Mouse (Mus musculus) 3T3-L1 (cell line): ENCODE data around the gene Calr3.

Experiments
- DNase-seq: peaks from one replicate; pipeline ENCODE4 v3.0.0-alpha.2; 2015; ENCODE audit warnings: low read depth, low spot score

Calr3 gene

DNA sequence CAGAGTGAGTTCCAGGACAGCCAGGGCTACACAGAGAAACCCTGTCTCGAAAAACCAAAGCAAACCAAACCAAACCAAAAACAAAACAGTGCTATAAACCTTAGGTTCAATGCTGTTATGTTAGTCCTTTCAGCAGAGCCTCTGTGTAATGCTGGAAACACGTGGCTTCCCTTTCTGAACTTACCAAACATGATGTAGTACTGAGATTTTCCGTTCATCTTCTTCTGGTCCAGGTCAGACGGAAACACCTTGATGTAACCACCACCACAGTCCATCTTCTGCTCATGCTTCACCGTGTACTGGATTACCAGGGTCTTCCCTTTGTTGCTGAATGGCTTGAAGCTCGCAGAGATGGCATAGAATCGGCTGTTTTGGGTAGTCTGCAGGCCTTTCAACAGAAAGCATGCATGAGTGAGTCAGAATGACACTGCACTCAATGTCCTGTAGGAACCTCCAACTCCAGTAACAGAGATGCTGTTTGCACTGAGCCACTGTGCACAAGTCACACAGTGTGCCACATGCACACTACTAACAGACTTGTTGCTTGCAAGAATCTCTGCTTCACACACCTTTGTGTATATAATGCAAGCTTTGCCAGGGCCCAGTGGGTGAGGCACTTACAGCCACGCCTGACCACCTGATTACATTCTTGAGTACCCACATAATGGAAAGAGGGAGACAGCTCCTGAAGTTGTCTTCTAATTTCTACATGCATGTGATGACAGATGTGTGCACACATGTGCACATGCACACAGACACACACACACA lies 5.2 kb downstream of the Calr3 start:
- DNase-seq = no peak

DNA sequence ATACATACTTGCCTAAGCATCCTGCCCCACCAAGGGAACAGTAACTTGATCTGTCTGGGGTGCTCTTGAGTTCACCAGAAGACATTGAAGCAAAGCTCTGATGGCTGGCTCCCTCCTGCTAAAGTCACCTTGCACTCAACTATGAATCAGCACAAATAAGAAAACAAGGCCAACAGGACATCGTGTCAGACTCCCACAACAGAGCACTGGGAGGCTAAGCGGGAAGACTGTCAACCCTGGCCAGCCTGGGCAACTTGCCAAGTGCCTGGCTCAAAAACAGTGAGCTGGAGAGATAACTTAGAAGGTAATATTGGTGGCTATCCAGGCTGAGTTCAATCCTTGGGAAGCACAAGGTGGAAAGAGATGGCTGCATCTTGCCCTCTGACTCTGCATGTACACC lies 8.7 kb downstream of the Calr3 start:
- DNase-seq = peak; percentile 92

DNA sequence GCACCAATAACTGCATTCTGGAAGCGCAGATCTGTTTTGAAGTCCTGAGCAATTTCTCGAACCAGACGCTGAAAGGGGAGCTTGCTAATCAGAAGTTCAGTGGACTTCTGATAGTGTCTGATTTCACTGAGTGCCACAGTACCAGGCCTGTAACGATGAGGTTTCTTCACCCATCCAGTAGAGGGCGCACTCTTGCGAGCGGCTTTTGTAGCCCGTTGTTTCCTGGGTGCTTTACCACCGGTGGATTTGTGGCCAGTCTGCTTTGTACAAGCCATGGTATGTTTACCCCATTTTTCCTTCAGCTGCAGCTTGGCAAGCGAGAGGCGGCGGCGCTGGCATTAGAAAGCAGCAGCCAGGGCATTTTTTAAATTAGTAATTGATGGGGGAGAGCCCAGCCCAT lies 14.0 kb downstream of the Calr3 start:
- DNase-seq = no peak

DNA sequence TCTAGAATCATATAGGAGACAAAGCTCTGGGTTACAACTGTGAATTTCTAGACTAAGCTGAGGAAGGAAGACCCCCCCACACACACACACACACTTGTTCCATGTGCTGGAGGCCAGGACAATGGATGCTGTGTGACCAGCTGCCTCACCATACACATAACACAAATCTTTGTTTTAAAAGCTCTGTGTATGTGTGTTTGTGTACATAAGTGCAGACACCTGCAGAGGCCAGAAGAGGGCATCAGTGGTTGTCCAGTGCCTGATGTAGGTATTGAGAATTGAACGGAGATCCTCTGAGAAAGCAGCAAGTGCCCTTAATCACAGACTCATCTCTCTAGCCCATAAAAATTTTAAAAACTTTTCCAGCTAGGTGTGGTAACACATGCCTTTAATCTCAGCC lies 20.7 kb downstream of the Calr3 start:
- peak; percentile 64 for DNase-seq

DNA sequence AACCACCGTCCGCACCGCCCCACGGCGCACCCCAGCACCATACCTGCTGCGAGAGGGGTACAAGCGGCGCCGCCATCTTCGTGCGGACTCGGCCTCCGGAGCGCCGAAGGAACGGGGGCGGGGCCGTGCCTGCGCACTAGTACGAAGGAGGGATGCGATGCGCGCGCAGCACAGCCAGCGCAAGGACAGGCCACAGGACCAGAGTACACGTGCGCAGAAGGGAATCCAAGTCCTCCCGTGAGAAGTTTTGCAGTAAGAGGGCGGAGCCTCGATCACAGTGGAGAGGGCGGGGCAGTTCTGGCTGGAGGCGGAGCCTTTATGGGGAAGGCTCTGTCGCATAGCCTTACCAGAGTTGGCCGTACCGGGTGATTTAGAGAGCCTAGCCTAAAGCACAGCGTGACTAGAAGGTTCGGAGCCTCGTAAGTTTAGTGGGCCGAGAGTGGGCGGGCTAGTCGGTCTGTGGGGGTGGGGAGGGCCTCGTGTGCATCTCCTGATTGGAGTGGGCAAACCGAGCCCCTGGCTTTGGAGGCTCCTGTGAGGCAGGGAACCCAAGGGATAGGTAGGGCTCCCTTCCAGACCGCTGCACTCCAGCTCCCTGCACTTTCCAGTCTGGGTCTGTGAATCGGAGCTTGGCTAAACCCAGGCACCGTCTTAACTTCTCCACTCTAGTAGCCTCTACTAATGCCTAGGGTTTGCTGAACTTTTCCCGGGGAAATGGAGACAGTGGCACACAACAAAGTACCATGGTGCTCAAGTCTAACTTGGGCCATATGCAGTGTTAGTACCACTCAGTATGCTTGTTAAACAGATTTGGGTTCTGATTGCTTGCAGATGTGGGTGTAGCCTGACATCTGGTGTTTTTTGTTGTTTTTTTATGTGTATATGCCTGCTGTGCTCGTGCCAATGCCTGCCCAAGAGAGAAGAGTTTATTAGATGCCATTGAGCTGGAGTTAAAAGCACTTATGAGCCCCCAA lies 22.0 kb downstream of the Calr3 start, which contains the start of gene Eps15l1:
Gene Eps15l1, minus strand, starts transcription at position 99 of the 974 bp plus-strand sequence.
- DNase-seq = peak; percentile 100

DNA sequence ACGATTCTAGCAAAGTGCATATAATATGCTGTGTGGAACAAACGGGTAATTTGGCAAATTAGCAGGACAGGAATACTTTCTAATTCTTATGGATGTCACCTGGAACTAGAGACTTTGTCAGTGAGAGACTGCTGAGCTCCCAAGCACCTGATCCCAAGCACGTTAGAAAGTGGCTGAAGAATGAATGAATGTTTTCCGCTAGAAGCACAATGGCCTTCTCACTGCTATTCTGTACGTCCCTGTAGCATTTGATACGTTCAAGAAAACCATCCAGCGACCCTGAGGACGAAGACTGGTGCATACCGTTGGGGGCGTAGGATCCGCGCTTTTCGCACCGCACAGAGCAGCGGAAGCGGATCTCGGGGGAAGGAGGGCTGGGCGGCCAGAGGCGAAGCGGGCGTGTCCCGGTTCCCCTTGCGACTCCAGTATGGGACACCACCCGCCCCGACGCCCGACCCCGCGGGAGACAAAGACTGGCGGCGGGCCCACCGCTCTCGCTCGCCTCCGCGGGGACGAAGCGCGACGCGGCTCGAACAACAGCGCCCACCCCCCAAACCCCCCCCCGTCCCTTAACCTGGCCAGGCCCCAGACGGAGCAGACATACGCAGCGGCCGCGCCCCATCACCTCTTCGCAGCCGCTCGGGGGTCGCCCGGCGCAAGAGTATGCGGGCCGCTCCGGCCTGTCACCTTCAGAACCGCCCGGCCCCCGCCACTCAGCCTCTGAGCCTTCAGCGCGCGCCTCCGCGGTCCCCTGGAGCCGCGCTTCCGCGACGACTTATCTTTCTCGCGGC lies 22.9 kb downstream of the Calr3 start:
- peak; percentile 59 for DNase-seq

DNA sequence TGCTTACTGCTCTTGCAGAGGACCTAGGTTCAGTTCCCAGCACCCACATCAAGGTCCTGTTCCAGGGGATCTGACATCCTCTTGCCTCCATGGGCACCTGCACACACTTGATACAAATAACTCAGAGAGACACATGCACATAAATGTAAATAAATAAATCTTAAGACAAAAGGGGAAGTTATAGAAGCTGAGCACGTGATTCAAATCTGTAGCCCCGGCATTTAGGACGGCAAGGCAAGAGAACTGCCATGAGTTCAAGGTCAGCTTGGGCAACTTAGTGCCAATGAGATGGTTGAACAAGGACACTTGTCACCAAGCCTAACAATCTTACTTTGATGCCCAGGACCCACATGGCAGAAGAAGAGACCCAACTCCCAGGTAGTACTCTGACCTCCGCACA lies 25.6 kb downstream of the Calr3 start:
- DNase-seq = no peak

DNA sequence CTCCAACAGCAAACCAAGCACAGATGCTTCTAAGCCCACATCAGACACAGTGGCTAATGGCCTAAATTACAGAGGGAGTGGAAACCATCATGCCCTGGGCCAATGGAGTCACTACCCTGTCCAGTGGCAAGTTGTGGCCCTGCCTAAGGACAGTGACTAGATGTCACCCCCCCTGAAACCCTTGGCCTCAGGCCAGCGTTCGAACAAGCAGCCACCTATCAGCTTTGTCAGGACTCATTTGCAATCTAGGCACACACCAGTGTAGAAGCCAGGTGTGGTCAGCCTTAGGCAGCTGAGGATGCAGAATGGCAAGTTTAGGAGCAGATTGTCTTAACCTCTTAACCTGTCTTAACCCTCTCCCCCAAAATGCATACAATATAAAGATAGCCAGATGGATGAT lies 28.4 kb downstream of the Calr3 start:
- no peak for DNase-seq

DNA sequence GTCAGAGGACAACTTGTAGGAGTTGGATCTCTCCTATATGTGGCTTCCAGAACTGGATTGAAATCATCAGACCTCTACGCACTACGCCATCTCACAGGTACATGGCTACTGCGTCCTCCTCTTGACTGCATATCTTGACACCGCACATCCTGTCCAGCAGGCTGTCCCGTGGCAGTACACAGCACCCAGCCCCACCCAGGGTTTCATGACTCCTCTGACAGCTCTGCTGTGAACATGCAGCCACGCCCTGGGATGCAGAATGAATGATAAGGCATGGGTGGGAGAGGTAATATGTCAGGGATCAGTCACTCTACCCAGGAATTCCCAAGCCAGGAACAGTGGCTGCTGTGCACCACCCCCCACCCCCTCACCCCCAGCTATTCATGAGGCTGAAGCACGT lies 29.8 kb downstream of the Calr3 start:
- DNase-seq = peak; percentile 42

DNA sequence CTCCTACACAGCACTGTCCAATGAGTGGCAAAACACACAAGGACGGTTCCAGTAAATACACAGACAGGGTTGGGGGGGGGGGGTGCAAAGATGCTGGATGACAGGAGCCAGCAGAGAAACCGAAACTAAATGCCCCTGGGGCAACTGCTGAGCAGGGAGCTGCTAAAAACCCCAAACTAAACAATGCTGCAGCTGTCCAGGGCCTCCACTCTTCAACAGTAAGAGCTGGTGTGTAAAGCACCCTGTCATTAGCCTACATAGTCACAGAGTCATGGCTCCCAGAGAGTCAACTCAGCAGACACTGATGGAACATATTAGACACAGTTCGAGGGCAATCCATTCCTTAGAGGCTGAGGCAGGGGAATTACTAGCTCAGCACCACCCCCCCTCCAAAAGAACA lies 34.2 kb downstream of the Calr3 start:
- peak; percentile 78 for DNase-seq

DNA sequence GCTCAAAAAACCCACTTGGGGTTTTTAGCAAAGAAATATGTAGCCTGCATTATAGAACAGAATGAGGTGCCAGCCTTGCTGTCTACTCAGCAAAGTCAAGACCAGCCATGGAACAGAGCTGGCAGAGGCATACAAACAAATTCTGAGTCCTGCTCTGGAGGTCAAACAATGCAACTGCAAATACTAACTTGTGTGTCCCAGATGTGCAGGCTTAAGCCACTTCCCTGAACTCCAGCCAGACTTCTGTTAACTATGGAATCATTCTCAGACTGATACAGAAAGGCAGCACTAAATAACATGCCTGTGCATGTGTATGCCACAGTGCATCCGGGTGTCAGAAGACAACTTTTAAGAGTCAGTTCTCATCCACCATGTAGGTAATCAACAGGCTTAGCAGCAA lies 35.8 kb downstream of the Calr3 start:
- peak; percentile 80 for DNase-seq

DNA sequence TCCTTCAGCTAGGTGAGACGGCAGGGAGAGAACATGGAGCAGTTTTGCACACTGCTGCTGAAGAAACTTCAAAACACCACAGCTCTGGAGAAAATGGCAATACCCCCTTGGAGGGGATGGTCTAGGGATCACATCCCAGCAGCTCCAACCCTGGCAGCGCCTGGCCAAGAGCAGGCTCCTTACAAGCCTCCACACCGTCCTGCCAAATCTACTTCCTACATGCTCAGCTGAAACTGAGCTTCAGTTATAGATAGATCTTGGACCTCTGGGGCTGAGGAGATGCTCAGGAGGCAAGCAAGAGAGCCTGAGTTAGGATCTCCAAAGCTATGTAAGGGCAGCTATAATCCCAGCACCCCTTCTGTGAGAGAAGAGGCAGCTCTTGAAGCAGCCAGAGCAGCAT lies 40.7 kb downstream of the Calr3 start:
- no peak for DNase-seq

DNA sequence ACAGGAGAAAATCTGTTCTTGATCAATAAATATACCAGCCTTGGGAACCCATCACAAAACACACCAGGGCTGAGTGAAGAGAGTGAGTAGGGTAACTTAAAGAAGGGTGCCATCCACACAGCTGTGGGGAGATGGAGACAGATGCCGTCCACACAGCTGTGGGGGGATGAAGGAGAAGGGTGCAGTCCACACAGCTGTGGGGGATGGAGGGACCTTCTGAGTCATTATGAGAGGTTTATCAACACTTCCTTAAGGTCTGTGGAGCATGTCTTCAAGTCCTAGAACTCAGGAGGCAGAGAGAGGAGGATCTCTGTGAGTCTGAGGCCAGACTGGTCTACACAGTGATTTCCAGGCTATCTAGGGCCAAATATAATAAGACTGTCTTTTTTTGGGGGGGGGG lies 42.3 kb downstream of the Calr3 start:
- DNase-seq = no peak

DNA sequence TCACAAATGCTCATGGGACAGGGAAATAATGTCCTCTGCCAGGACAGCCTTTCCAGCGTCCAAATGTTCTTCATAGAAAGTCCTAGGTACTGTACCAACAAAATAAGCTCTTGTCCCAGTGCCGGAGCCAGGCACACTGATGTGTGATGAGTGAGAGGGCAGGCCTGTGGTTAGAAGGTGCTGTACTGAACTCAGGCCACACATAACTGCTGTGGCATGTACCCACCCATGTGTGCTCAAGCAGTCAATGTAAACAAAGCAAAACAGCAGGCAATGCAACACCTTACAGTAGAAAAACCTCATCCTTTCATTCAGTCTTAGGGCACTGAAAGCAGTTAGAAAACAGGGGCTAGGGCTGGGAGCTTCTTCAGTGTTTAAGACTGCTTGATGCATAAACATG lies 57.9 kb downstream of the Calr3 start:
- no peak for DNase-seq

DNA sequence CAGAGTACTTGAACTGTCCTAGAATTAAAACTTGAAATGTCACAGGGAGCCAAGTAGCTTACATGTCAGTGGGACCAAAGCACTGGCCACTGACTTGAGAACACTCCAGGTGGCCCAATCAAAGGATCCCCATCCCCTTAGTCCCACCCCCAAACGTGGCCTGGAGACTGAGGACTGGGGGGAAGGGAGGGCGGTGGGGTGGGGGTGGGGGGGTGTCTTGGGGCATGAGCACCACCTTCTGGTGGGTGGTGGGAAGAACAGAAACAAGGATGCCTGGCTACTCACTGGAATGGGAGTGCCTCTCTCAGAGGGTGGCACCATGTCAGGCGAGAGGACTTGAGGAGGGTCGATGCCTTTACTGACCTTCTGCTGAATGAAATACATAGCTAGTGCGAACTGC lies 61.3 kb downstream of the Calr3 start:
- peak; percentile 25 for DNase-seq

DNA sequence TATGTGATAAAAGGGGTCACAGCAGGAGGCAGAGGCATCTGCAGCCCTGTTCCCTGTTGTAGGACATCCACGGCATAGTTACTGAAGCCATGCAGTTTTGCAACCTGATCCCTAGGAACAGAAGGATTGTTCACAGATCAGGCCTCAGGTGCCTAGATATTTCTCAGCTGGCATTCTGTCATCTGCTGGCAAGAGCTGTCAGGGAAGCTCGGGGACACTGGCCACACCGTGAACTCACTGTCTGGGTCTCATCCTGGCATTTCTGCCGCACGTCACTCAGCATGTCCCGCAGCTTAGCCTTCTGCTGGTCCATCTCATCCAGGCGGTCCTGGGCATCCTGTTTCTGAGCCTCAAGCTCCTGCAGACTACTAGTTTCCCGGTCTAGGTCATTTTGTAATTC lies 63.0 kb downstream of the Calr3 start:
- DNase-seq = no peak

DNA sequence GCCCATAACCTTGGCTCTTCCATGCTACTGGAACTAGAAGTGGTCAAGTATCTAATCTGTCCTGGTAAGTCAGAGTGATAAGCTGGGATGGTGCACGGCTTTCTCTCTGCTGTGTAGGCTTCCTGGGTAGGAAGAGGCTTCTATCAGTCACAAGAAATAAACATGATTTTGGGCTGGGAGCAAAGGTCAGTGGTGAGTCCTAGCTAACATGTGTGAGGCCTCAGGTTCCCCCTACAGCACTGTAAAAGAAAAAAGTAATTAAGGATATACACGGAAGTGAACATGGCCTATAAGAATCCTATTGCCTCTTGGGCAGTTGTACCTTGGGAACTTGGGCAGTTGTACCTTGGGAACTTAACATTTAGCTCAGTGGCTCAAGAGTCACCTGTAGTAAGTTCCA lies 66.8 kb downstream of the Calr3 start:
- no peak for DNase-seq

DNA sequence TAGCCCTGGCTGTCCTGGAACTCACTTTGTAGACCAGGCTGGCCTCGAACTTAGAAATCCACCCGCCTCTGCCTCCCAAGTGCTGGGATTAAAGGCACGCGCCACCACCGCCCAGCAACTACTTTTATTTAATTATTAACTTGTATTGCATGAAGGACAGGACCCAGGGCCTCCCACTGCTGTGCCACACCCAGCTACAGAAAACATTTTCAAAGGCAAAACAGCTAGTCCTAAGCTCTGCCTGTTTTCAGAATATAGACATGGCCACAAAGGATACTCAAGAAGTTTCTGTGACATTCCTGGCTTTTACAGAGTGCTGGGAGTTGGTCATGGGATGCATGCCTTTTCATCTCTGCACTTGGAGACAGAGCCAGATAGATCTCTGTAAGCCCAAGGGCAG lies 67.4 kb downstream of the Calr3 start:
- no peak for DNase-seq

DNA sequence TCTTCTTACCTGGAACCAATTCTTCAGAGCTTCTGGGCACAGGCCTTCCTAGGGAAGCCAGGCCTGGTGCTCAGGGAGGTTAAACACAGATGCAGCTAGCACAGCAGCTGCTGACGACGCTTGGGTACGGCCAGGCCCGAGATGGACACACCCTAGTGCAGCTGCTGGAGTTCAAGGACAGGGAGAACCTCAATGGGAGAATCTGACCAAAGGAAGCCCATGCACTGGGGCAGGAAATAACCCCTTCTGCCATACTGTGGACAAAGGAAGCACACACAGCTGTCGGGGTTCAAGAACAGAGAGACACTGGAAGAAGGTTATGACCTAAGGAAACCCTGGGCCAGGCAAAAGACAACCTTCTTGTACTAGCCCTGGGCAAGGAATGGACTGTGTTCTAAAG lies 68.5 kb downstream of the Calr3 start:
- no peak for DNase-seq
